Mouse (Mus musculus): ENCODE measurements around the gene Cxcl10.

Gene Cxcl10

GRCm38 (mm10) chr5:92348794-92349413 is at the start of gene Cxcl10:
TSS of gene Cxcl10 (minus strand) at chr5:92348889.
- DNase-seq (ENCODE audit: low read depth, low spot score) = no peak

GRCm38 (mm10) chr5:92398153-92398552 is 49.5 kb upstream of the Cxcl10 start:
- DNase-seq (ENCODE audit: low read depth, low spot score) = peak; percentile 39

- DNase-seq (ENCODE audit: low read depth, low spot score) = no peak
Measured at GRCm38 (mm10) chr5:92396476-92396875, 47.8 kb upstream of the Cxcl10 start.

- DNase-seq (ENCODE audit: low read depth, low spot score) = no peak
Measured at GRCm38 (mm10) chr5:92395764-92396163, 47.1 kb upstream of the Cxcl10 start.

GRCm38 (mm10) chr5:92393863-92394262 is 45.2 kb upstream of the Cxcl10 start:
- no peak for DNase-seq (ENCODE audit: low read depth, low spot score)

- DNase-seq (ENCODE audit: low read depth, low spot score) = no peak
Measured at GRCm38 (mm10) chr5:92392542-92392941, 43.9 kb upstream of the Cxcl10 start.

- DNase-seq (ENCODE audit: low read depth, low spot score) = no peak
Measured at GRCm38 (mm10) chr5:92390615-92391014, 41.9 kb upstream of the Cxcl10 start.

- DNase-seq (ENCODE audit: low read depth, low spot score) = no peak
Measured at GRCm38 (mm10) chr5:92389977-92390376, 41.3 kb upstream of the Cxcl10 start.

GRCm38 (mm10) chr5:92387433-92387832 is 38.7 kb upstream of the Cxcl10 start:
- DNase-seq (ENCODE audit: low read depth, low spot score) = no peak

- DNase-seq (ENCODE audit: low read depth, low spot score) = no peak
Measured at GRCm38 (mm10) chr5:92386643-92387042, 38.0 kb upstream of the Cxcl10 start.

- no peak for DNase-seq (ENCODE audit: low read depth, low spot score)
Measured at GRCm38 (mm10) chr5:92386102-92386501, 37.4 kb upstream of the Cxcl10 start.

GRCm38 (mm10) chr5:92384855-92385254 is 36.2 kb upstream of the Cxcl10 start:
- DNase-seq (ENCODE audit: low read depth, low spot score) = no peak

- DNase-seq (ENCODE audit: low read depth, low spot score) = no peak
Measured at GRCm38 (mm10) chr5:92383747-92384146, 35.1 kb upstream of the Cxcl10 start.

GRCm38 (mm10) chr5:92382349-92382679 is 33.6 kb upstream of the Cxcl10 start:
- DNase-seq (ENCODE audit: low read depth, low spot score) = no peak

GRCm38 (mm10) chr5:92381550-92382348 is 33.1 kb upstream of the Cxcl10 start:
- peak; percentile 59 for DNase-seq (ENCODE audit: low read depth, low spot score)

- DNase-seq (ENCODE audit: low read depth, low spot score) = no peak
Measured at GRCm38 (mm10) chr5:92376795-92377405, 28.2 kb upstream of the Cxcl10 start.

GRCm38 (mm10) chr5:92375368-92375767 is 26.7 kb upstream of the Cxcl10 start:
- no peak for DNase-seq (ENCODE audit: low read depth, low spot score)

GRCm38 (mm10) chr5:92374721-92375142 is 26.0 kb upstream of the Cxcl10 start:
- DNase-seq (ENCODE audit: low read depth, low spot score) = no peak

GRCm38 (mm10) chr5:92372605-92373004 is 23.9 kb upstream of the Cxcl10 start:
- DNase-seq (ENCODE audit: low read depth, low spot score) = no peak

GRCm38 (mm10) chr5:92371361-92371976 is 22.8 kb upstream of the Cxcl10 start:
- DNase-seq (ENCODE audit: low read depth, low spot score) = no peak

- DNase-seq (ENCODE audit: low read depth, low spot score) = no peak
Measured at GRCm38 (mm10) chr5:92370891-92371290, 22.2 kb upstream of the Cxcl10 start.

- no peak for DNase-seq (ENCODE audit: low read depth, low spot score)
Measured at GRCm38 (mm10) chr5:92370392-92370791, 21.7 kb upstream of the Cxcl10 start.
